Mouse (Mus musculus): ENCODE data around the gene Hs6st1. TPM values are rescaled to one million over a fixed set of nuclear protein-coding genes. Genes with fewer than 3 reads are reported as not detected.

Hs6st1 gene
- polyA plus RNA-seq, 1 experiment = 56.5 TPM

- Histone ChIP-seq H3K4me3 (ENCODE audit: extremely low read depth, insufficient read depth, insufficient read length) (no peak overlapping the region), H3K27ac (ENCODE audit: insufficient read depth, low read length) (no peak overlapping the region), H3K36me3 (ENCODE audit: control insufficient read depth, insufficient read depth, low read length) (no peaks in the 10 kb centered on the region), H3K4me1 (ENCODE audit: control insufficient read depth, insufficient read depth, insufficient read length) (no peaks in the 10 kb centered on the region), H3K27me3 (ENCODE audit: control insufficient read depth, insufficient read depth, low read length) (no peaks in the 10 kb centered on the region)
- no peak for DNase-seq (ENCODE audit: low read depth in 1 of 2, low spot score in 2 of 2)
- TF ChIP-seq POLR2A (IDR thresholded peaks at IDR 0.05; ENCODE audit: low read depth, low read length) (no peak), CTCF (IDR thresholded peaks at IDR 0.05; ENCODE audit: extremely low read depth, insufficient read depth, insufficient read length, insufficient replicate concordance) (no peak)
- 92% methylated on average over 4 of the region's 4 CpGs for WGBS
Observed at GRCm38 (mm10) chr1:36044288-36044687, 23.9 kb upstream of the Hs6st1 start.

GRCm38 (mm10) chr1:36052672-36053071, 15.5 kb upstream of the Hs6st1 start:
- no peak overlapping the region for H3K27ac ChIP-seq (ENCODE audit: insufficient read depth, low read length)
- TF ChIP-seq POLR2A (IDR thresholded peaks at IDR 0.05; ENCODE audit: low read depth, low read length) = no peak
- no peak for TF ChIP-seq CTCF (IDR thresholded peaks at IDR 0.05; ENCODE audit: extremely low read depth, insufficient read depth, insufficient read length, insufficient replicate concordance)
- H3K4me3 ChIP-seq (ENCODE audit: extremely low read depth, insufficient read depth, insufficient read length) = no peak overlapping the region
- 21% methylated on average over 5 of the region's 5 CpGs for WGBS
- no peaks in the 10 kb centered on the region for H3K36me3 ChIP-seq (ENCODE audit: control insufficient read depth, insufficient read depth, low read length)
- peaks cover 8% of the 10 kb centered on the region; the same call in 1 of the 2 replicates for H3K4me1 ChIP-seq (ENCODE audit: control insufficient read depth, insufficient read depth, insufficient read length)
- no peaks in the 10 kb centered on the region for H3K27me3 ChIP-seq (ENCODE audit: control insufficient read depth, insufficient read depth, low read length)
- peak; percentile 41 to 59 for DNase-seq (ENCODE audit: low read depth in 1 of 2, low spot score in 2 of 2)

GRCm38 (mm10) chr1:36053566-36053965, 14.6 kb upstream of the Hs6st1 start:
- 69% methylated on average over 2 of the region's 2 CpGs for WGBS
- no peak for DNase-seq (ENCODE audit: low read depth in 1 of 2, low spot score in 2 of 2)
- TF ChIP-seq CTCF (IDR thresholded peaks at IDR 0.05; ENCODE audit: extremely low read depth, insufficient read depth, insufficient read length, insufficient replicate concordance) = no peak
- no peak for TF ChIP-seq POLR2A (IDR thresholded peaks at IDR 0.05; ENCODE audit: low read depth, low read length)
- H3K4me1 ChIP-seq (ENCODE audit: control insufficient read depth, insufficient read depth, insufficient read length) = peaks cover 8% of the 10 kb centered on the region; the same call in 1 of the 2 replicates
- H3K27me3 ChIP-seq (ENCODE audit: control insufficient read depth, insufficient read depth, low read length) = no peaks in the 10 kb centered on the region
- H3K4me3 ChIP-seq (ENCODE audit: extremely low read depth, insufficient read depth, insufficient read length) = no peak overlapping the region
- H3K27ac ChIP-seq (ENCODE audit: insufficient read depth, low read length) = no peak overlapping the region
- H3K36me3 ChIP-seq (ENCODE audit: control insufficient read depth, insufficient read depth, low read length) = no peaks in the 10 kb centered on the region

- no peak for DNase-seq (ENCODE audit: low read depth in 1 of 2, low spot score in 2 of 2)
- Histone ChIP-seq H3K27me3 (ENCODE audit: control insufficient read depth, insufficient read depth, low read length) (no peaks in the 10 kb centered on the region), H3K4me1 (ENCODE audit: control insufficient read depth, insufficient read depth, insufficient read length) (peaks cover 8% of the 10 kb centered on the region; the same call in 1 of the 2 replicates), H3K27ac (ENCODE audit: insufficient read depth, low read length) (no peak overlapping the region), H3K4me3 (ENCODE audit: extremely low read depth, insufficient read depth, insufficient read length) (no peak overlapping the region), H3K36me3 (ENCODE audit: control insufficient read depth, insufficient read depth, low read length) (no peaks in the 10 kb centered on the region)
- WGBS = 69% methylated on average over 9 of the region's 9 CpGs
- no peak for TF ChIP-seq CTCF (IDR thresholded peaks at IDR 0.05; ENCODE audit: extremely low read depth, insufficient read depth, insufficient read length, insufficient replicate concordance)
- no peak for TF ChIP-seq POLR2A (IDR thresholded peaks at IDR 0.05; ENCODE audit: low read depth, low read length)
Observed at GRCm38 (mm10) chr1:36054182-36054966, 13.8 kb upstream of the Hs6st1 start.

GRCm38 (mm10) chr1:36054967-36055357, 13.2 kb upstream of the Hs6st1 start:
- no peak for TF ChIP-seq CTCF (IDR thresholded peaks at IDR 0.05; ENCODE audit: extremely low read depth, insufficient read depth, insufficient read length, insufficient replicate concordance)
- TF ChIP-seq POLR2A (IDR thresholded peaks at IDR 0.05; ENCODE audit: low read depth, low read length) = no peak
- Histone ChIP-seq H3K4me1 (ENCODE audit: control insufficient read depth, insufficient read depth, insufficient read length) (peaks cover 8% of the 10 kb centered on the region; the same call in 1 of the 2 replicates), H3K27ac (ENCODE audit: insufficient read depth, low read length) (no peak overlapping the region), H3K36me3 (ENCODE audit: control insufficient read depth, insufficient read depth, low read length) (no peaks in the 10 kb centered on the region), H3K4me3 (ENCODE audit: extremely low read depth, insufficient read depth, insufficient read length) (no peak overlapping the region), H3K27me3 (ENCODE audit: control insufficient read depth, insufficient read depth, low read length) (no peaks in the 10 kb centered on the region)
- DNase-seq (ENCODE audit: low read depth in 1 of 2, low spot score in 2 of 2) = no peak
- WGBS = 86% methylated on average over 7 of the region's 7 CpGs

GRCm38 (mm10) chr1:36059351-36059750, 8.8 kb upstream of the Hs6st1 start:
- no peak for DNase-seq (ENCODE audit: low read depth in 1 of 2, low spot score in 2 of 2)
- Histone ChIP-seq H3K27me3 (ENCODE audit: control insufficient read depth, insufficient read depth, low read length) (no peaks in the 10 kb centered on the region), H3K4me3 (ENCODE audit: extremely low read depth, insufficient read depth, insufficient read length) (no peak overlapping the region), H3K27ac (ENCODE audit: insufficient read depth, low read length) (no peak overlapping the region), H3K4me1 (ENCODE audit: control insufficient read depth, insufficient read depth, insufficient read length) (peaks cover 1% of the 10 kb centered on the region; the same call in 1 of the 2 replicates), H3K36me3 (ENCODE audit: control insufficient read depth, insufficient read depth, low read length) (no peaks in the 10 kb centered on the region)
- WGBS = 91% methylated on average over 6 of the region's 6 CpGs
- no peak for TF ChIP-seq CTCF (IDR thresholded peaks at IDR 0.05; ENCODE audit: extremely low read depth, insufficient read depth, insufficient read length, insufficient replicate concordance)
- no peak for TF ChIP-seq POLR2A (IDR thresholded peaks at IDR 0.05; ENCODE audit: low read depth, low read length)

Measured in spleen, adult 2 months (tissue).